Mouse (Mus musculus) cerebellum, adult 18-20 months (tissue): ENCODE measurements around the gene Olfr263.

Experiments used
- DNase-seq, 2 experiments: peaks; one replicate each; pipeline ENCODE4 v3.0.0; 2021

The Olfr263 gene

DNA sequence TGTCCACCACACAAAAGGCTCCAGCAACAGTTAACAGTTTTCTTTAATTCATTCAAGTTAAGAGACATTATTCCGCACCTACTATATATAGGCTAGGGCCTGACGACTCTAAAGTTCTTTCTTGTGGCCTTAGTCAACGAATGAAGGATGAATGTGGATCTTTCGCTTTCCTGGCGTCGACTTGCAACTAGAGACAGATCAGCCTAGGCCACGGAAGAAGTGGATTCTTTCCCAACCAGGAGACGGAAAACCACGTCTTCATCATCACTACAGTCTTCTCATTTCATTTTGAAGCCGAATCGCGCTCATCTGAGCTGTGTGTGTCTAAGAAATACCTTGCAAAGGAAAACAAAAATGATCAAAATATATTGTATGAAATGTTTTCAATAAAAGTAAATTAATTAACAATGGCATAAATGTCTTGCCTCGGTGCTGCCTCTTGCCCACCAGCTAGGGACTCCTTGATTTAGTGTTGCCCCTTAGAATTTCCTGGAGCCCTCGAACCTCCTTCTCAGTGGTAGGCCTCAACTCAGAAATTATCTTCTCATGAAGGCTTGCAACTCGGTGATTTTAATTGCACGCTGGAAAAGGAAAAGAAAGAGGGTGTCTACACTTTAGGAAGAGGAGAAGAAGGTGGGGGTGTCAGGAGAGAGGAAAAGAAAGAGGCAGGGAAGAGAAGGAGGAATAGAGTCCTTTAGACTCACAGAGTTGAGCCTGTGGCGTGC lies 41.2 kb downstream of the Olfr263 start:
- no peak for DNase-seq

DNA sequence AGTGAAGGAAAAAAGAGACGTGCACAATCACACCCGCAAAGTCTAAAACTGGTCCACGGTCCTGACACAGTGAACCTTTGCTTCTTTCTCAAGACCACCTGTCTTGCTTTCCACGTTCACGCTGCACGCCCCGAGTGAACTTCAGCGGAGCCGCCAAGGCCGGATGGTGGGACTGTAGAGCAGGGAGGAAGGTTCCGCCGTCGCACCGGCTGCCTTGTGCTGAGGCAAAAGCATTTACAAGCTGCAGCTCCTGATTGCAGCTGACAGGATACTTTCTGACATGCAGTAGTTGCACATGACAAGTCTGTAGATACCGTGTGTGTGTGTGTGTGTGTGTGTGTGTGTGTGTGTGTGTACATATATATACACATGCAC lies 41.7 kb downstream of the Olfr263 start:
- DNase-seq, result peak in 1 of 2 experiments; percentile 31

DNA sequence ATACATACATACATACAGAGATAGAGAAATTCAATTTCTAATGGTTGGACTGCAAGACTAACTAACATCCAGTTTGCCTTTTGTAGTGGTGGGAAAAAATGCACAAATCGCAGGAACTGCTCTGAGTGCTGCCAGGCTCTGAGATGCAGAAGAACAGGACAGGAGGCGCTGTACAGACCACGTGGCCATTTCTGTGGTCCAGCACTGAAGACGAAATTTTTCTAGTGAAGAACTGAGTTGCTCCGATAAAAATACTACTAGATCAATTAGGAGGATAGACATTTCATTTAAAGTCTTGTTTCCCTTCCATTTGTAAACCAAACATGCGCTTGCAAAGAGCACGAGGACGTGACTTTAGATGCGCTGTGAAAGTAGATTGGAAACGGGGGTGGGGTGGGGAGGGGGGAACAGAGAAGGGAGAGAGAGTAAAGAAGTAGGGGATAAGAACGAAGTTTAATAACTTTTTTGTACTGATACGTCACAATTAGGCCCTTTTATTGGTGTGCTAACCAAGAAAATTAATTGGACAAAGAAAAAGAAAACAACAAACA lies 42.2 kb downstream of the Olfr263 start:
- peak; percentile 30 to 35 for DNase-seq

DNA sequence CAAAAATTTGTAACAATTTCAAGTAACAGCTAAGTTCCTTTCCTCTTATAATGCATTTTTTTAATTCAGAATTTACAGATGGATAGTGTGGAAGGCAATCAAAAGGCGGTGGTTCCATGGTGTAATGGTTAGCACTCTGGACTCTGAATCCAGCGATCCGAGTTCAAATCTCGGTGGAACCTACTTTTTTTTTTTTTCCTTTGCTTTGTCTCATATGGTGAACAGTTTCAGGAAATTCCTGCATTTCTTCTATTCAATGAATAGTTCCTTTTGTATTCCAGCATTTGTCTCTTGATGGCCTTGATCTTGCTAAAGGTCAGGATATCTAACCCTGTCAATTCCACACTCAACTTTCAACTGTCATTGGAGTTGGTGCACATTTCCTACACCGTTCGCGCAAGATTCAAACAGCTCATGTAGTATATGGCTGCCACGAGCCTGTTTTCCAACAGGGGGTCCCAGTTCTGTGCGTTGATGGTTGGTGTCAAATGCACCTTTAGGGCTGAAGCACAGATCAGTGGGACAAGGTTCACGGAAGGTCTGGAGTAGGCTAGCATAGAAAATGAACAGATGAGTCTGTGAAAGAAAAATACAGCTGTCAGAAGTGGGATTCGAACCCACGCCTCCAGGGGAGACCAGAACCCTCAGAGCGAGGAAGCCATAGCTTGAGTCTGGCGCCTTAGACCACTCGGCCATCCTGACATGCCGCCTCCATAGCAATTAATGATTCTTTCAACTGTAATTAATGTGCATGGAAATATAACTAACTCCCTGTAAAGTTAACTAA lies 43.0 kb downstream of the Olfr263 start:
- peak; percentile 58 to 75 for DNase-seq

DNA sequence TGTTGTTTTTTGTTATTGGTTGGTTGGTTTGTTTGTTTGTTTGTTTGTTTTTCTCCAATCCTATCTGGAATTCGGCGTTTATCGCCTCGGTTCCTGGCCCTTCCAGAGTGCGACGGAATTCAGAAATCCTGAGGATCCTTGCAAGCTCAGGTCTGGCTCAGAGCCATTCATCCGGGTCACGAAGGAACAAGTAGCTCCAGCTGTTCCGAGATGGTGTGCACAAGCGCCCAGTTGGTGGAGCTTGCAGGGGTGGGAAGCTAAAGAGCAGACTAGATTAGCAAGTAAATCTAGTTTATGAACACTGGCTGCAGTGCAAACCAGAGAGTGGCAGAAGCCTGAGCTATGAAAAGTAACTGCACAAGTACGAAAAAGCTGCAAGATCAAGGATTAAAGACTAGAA lies 43.6 kb downstream of the Olfr263 start:
- peak; percentile 58 to 61 for DNase-seq

DNA sequence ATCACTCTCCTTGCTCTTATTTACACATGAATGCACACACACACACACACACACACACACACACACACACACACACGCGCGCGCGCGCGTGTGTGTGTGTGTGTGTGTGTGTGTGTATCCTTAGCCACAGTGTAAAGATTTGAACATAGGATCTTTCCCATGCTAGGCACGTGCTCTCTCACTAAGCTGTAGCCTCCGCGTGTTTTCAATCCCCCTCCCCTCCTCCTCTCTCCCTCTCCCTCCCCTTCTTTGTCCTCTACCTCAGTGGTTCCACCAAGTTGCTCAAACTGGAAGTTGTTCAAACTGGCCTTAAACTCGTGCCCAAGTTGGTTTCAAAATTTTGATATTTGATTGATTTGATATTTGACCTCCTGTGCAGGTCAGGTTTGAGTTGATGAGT lies 47.3 kb downstream of the Olfr263 start:
- DNase-seq, result no peak

DNA sequence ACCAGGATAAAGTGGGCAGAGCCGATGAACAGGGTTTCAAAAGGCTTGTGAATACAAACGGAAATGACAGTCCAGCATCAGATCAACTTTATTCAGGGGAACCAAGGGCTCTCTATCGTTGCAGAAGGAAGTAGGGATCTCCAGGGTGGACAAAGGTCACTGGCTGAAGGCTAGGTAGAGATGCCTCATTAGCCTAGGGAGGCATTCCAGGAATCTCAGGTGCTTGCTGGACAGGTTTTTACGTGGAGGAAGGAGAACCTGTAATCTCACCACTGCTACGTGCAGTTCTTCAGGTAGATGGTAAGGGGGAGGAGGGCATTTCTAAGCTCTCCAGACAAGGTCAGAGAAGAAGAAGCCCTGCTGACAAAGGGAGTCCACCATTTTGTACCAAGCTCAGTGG lies 48.2 kb downstream of the Olfr263 start:
- DNase-seq, result no peak

DNA sequence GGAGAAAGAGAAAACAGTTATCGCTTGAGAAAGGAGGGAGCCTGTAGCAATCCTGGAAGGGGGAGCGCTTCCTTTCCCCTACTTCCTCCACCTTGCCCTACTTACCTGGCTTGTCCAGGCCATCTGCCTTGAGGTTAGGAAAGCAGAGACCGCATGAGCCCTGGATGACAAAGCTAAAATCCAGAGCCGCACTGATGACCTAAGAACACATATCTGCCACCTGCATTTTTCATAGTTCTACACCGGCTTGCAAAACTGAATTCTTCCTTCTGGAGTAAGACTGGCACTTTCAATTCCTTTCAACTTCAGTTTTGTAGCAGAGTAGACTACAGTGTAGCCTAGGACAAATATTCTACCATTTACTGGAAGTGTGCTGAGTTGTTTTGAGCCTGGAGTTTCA lies 48.9 kb downstream of the Olfr263 start:
- no peak for DNase-seq

DNA sequence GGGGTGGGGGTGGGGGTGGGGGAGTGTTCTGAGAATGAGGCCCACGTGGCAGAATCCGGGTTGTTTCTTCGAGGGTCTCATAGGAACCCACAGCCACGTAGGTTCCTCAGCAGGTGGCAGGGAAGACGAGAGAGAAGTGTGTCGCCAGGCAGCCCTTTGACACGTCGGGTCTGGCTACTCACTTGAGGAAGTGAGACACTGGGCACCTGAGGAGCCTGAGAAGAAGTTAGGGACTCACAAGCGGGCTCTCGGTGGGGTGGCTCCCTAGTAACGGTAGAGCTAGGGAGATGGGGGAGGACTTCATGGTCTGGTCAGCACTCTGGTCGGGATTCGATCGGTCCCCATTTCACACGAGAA lies 49.9 kb downstream of the Olfr263 start, which contains the start of gene Trim27:
TSS of gene Trim27 (plus strand) at position 79 of the 357 bp plus-strand sequence.
- DNase-seq, result no peak

DNA sequence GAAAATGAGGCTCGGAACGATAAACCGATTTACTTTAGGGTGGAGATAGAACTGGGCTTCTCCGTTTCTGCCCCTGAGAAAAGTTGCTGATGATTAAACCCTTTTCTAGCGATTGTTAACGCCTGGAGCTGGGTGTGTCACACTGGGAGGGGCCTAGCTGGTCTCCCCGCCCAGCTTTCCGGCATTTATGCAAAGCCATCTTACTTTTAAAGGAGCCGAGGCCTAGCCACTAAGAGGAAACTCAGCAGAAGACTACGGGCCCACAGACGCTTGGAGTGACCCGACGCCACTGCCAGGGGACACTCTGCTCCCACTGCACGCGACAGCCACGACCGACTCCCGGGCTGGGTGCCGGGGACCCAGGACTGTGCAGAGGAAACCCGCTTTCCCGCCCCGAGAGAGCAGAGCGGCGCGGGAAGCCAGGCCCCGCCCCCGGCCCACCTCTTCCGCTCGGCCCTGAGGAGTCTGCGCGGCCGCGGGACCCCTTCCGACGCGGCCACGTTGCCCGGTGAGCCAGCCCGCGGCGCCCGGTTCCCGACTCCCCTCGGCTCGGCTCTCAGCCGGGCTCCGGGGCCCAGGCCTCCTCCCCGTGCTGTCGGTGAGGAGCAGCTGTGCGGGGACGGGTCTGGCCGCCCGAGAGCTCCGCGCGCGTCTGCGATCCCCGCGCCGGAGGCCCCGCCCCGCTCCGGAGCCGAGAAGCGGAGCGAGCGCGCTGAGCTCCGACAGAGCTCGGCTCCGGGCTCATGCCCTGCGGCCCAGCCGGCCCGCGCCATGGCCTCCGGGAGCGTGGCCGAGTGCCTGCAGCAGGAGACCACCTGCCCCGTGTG lies 50.5 kb downstream of the Olfr263 start:
- DNase-seq, result peak; percentile 85 to 87

DNA sequence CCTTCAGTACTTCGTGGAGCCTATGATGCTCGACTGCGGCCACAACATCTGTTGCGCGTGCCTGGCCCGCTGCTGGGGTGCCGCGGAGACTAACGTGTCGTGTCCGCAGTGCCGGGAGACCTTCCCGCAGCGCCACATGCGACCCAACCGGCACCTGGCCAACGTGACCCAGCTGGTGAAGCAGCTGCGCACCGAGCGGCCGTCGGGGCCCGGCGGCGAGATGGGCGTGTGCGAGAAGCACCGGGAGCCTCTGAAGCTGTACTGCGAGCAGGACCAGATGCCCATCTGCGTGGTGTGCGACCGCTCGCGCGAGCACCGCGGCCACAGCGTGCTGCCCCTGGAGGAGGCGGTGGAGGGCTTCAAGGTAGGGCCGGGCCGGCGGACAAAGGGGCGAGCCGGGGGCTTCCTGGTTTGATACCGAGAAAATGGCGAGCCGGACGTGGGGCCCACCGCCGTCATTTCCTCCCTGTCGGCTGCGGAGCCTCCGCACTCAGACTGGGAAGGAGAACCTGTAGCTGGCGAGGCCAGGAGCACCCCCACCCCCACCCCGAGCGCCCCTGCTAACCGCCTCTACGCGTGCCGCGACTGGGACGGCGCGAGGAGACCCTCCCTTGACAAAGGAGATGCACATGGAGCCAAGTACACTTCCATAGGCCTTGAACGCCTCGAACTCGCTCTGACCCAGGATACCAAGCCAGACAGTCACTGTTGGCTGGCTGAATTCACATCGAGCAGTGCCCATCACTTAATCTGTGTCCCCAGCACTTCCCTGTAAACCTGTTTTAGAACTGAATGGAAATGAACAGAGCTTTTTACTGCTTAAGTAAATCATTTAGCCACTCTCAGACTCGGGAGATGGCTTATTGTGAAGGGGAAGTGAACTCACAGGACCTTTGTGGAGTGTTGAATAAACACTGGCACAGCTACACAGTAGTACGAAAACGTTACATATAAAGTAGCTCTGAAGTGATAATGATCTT lies 51.4 kb downstream of the Olfr263 start:
- DNase-seq, result peak; percentile 52 to 69

DNA sequence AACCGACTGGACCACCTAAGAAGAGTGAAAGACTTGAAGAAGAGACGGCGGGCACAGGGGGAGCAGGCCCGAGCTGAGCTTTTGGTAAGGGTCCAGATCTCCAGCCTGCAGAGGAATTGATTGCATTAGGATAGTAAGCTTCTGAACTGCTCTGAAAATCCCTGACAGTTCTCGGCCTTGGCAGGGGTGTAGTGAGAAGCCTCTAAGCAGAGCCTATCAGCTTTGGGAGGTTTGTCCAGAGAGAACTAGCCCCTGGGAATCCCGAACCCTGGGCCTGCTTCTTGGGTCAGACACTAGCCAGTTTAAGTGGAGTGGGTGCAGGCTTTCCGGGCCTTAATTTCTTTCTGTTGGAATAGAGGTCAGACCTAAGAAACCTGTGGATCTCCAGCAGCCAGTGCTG lies 52.6 kb downstream of the Olfr263 start:
- no peak for DNase-seq

DNA sequence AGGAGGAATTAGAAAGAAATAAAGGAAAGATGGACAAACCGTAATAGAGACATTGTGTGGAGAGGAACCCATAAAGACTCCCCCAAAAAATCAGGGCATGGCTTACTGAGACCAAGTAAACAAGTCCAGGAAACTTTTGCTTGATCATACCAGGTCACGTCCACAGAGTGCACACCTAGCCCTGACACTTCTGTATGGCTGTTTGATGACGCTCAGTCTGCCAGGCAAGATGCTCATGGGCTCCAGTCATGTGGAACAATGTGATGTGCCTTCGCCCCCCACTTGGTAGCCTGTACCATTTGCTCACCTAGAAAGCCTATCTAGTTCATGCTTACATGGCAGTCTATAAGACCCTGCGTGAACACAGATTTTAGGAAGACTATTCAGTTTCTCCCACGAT lies 53.6 kb downstream of the Olfr263 start:
- no peak for DNase-seq

DNA sequence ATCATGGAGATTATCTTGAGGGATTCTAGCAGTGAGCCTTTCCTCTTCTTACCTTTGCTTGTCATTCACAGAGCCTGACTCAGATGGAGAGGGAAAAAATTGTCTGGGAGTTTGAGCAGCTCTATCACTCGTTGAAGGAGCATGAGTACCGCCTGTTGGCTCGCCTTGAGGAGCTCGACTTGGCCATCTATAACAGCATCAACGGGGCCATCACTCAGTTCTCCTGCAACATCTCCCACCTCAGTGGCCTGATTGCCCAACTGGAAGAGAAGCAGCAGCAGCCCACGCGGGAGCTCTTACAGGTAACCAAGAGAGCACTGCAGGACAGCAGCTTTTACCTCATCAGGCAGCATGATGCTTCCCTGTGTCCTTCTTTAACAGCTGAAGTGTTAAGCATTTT lies 54.2 kb downstream of the Olfr263 start:
- DNase-seq, result no peak

DNA sequence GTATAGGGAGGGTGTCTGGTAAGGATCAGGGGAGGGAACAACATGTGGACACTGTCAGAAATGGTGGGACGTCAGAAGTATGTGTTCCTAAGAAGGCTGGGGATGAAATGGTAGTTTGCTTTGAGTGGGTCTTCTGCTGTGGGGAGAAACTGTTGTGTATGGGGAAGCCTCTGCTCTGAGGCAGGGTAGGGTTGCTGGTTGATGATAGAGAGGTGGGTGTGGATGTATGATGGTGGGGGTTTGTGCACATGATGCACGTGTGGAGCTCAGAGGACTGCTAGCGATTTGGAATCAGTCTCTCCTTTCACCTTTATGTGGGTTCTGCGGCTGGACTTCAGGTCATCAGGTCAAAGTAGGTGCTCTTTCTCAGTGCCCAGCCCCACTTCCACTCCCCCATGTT lies 56.1 kb downstream of the Olfr263 start:
- no peak for DNase-seq
